Mouse (Mus musculus) forebrain, embryonic 16.5 days (tissue): ENCODE data around the gene St8sia6. TPM values are rescaled to one million over a fixed set of nuclear protein-coding genes. Genes with fewer than 3 reads are reported as not detected.

Source experiments
- ATAC-seq: fragments of 200-750 bp; cut with Nextera tagmentation; 2 replicates; pipeline ENCODE4 v1.8.0; 2017; ENCODE audit warnings: mild to moderate bottlenecking, moderate library complexity
- H3K27ac ChIP-seq: fragments of 300-500 bp; sonication (generic); 2 replicates; pipeline ENCODE4 v1.5.1; 2014; ENCODE audit warnings: low read length, control low read depth
- H3K27me3 ChIP-seq: fragments of 300-500 bp; sonication (generic); replicated peaks from 2 replicates; pipeline ENCODE4 v1.6.1; 2014; ENCODE audit warnings: low read length; ENCODE audit not compliant: control insufficient read depth, insufficient read depth
- H3K36me3 ChIP-seq: fragments of 300-500 bp; sonication (generic); 2 replicates; pipeline ENCODE4 v1.6.1; 2014; ENCODE audit not compliant: control insufficient read depth, insufficient read depth
- H3K4me1 ChIP-seq: fragments of 300-500 bp; sonication (generic); replicated peaks from 2 replicates; pipeline ENCODE4 v1.6.1; 2014; ENCODE audit warnings: low read length; ENCODE audit not compliant: control insufficient read depth, insufficient read depth
- H3K4me2 ChIP-seq: fragments of 300-500 bp; sonication (generic); 2 replicates; pipeline ENCODE4 v1.6.1; 2014; ENCODE audit warnings: mild to moderate bottlenecking, low read length, control low read depth
- H3K4me3 ChIP-seq: fragments of 300-500 bp; sonication (generic); replicated peaks from 2 replicates; pipeline ENCODE4 v1.5.1; 2014; ENCODE audit warnings: mild to moderate bottlenecking, low read length, control low read depth
- H3K9ac ChIP-seq: fragments of 300-500 bp; sonication (generic); replicated peaks from 2 replicates; pipeline ENCODE4 v1.6.1; 2014; ENCODE audit warnings: low read depth, low read length, control low read depth
- H3K9me3 ChIP-seq: fragments of 300-500 bp; sonication (generic); 2 replicates; pipeline ENCODE4 v1.6.1; 2016; ENCODE audit warnings: low read length; ENCODE audit not compliant: control insufficient read depth
- WGBS: fragments of 180-500 bp; shearing (Covaris S2); extraction: QIAGEN DNeasy Blood & Tissue Kit; methylation state at CpG from one replicate; pipeline ENCODE4 v1.1.7; 2014; 5-methylcytosine and 5-hydroxymethylcytosine counted together
- polyA plus RNA-seq: library from polyadenylated mRNA; unstranded; fragments of >200 nt; fragmentation: Nextera tagmentation; extraction: Ambion mirVana; gene quantifications from 2 replicates; pipeline ENCODE4 v1.2.1, GENCODE M21; 2015

St8sia6 gene
- polyA plus RNA-seq, 1 experiment from 2014 or later = 0.30 TPM

DNA sequence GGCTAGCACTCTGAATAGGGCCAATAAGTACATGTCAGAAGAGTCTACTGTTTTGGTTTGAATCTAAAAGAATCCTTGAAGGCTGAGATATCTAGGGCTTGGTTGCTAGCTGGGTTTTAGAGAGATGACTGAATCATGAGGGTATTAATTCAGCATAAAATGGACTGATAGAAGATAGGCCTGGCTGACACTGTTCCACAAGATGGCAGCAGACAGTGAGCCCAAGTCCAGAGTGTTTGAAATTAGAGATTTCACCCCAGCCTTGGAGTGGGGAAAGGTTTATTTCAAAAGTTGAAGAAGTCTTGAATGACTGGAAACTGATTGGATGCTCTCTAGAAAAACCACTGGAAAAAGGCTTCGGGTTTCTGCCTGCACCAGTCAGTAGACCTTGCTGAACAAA, 17.4 kb downstream of the St8sia6 start:
- Histone ChIP-seq H3K4me1 (no peaks in the 10 kb centered on the region), H3K9ac (no peak overlapping the region), H3K27ac (no peak overlapping the region), H3K9me3 (no peaks in the 10 kb centered on the region), H3K27me3 (no peaks in the 10 kb centered on the region), H3K4me3 (no peak overlapping the region), H3K4me2 (no peak overlapping the region), H3K36me3 (no peaks in the 10 kb centered on the region)
- no peak for ATAC-seq
- WGBS = 67% methylated on average over 1 of the region's 1 CpGs

DNA sequence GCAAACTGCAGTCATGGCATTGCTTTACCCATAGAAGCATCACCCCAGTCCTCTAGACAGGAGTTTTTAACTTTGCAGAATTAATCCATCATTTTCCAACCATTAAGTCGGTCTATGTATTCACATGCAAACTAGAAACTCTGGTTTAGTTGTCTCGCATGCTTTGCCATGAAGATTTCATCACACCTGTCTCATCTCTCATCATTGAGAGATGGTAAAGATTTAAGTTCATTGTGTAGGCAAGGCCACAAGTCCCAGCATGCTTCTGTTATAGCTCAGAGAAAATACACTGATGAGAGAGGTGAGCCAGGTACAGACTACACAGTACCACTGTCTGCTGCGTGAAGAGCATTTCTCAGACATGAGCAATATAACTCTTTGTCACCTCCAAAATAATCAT, 18.8 kb downstream of the St8sia6 start:
- H3K4me1 ChIP-seq = no peaks in the 10 kb centered on the region
- H3K9me3 ChIP-seq = no peaks in the 10 kb centered on the region
- H3K36me3 ChIP-seq = no peaks in the 10 kb centered on the region
- H3K27me3 ChIP-seq = no peaks in the 10 kb centered on the region
- no peak overlapping the region for H3K4me2 ChIP-seq
- no peak overlapping the region for H3K27ac ChIP-seq
- no peak overlapping the region for H3K4me3 ChIP-seq
- ATAC-seq = no peak
- no peak overlapping the region for H3K9ac ChIP-seq
- 95% methylated on average over 3 of the region's 3 CpGs for WGBS

DNA sequence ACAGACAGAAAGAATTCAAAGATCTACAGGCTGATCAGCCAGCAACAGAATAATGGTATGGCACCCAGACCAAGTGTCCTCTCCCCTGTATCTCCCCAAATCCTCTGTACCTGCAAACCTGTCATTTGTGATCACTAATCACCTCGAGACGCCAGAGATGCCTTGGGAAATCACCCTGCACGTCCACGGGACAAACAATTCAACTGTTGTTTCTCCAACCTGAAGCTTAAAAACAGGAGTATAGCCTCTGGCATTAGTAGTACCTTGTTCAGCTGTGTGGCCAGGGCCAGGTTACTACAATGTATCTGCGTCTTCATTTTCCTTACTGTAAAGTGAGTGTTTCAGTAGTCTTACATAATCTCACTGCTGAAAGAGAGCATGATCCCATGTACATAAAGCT, 25.3 kb downstream of the St8sia6 start:
- Histone ChIP-seq H3K4me2 (no peak overlapping the region), H3K4me3 (no peak overlapping the region), H3K9me3 (no peaks in the 10 kb centered on the region), H3K4me1 (no peaks in the 10 kb centered on the region), H3K9ac (no peak overlapping the region), H3K27ac (no peak overlapping the region), H3K36me3 (no peaks in the 10 kb centered on the region), H3K27me3 (no peaks in the 10 kb centered on the region)
- ATAC-seq = no peak
- 73% methylated on average over 5 of the region's 5 CpGs for WGBS

DNA sequence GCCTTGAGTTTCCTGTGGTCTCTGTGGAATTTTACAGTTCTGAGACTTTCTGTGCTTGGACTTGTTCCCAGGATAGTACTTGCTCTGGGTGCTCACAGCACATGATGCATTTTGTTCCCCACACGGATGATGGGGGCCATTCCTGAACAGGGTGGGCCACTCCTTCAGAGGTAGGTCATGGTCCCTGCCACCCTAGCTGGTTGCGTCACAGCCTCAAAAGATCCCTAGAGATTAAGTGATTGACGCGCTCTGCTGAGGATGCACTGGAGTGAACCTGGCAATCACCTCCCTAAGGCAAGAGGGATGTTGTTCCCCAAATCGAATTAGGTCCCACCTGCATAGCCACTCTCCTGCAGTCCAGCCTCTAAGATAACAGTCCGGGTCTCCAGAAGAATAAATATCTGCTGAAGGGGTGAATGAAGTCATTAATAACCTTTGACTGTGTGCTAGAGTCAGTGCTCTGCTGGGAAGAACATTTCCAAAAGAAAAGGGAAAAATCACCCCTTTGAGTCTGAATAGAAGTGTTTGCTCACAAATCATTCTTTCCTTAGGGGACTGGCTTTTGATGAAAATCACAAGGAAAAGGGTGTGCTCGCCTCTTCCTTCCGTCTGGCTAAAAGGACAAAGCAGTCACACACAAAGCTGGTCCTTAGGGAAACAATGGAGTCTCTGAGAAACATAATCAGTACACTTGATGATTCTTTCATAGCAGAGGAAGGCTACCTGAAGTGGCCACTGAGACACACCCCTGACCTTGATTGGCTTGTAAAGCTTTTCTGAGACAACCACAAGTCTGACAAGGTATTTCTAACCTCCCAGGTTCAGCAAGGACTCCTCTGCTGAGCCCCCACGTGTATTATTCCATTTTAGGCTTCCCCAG, 26.1 kb downstream of the St8sia6 start:
- Histone ChIP-seq H3K27ac (no peak overlapping the region), H3K9ac (no peak overlapping the region), H3K9me3 (no peaks in the 10 kb centered on the region), H3K27me3 (no peaks in the 10 kb centered on the region), H3K36me3 (no peaks in the 10 kb centered on the region), H3K4me2 (no peak overlapping the region), H3K4me1 (no peaks in the 10 kb centered on the region), H3K4me3 (no peak overlapping the region)
- no peak for ATAC-seq
- WGBS = 57% methylated on average over 9 of the region's 9 CpGs

DNA sequence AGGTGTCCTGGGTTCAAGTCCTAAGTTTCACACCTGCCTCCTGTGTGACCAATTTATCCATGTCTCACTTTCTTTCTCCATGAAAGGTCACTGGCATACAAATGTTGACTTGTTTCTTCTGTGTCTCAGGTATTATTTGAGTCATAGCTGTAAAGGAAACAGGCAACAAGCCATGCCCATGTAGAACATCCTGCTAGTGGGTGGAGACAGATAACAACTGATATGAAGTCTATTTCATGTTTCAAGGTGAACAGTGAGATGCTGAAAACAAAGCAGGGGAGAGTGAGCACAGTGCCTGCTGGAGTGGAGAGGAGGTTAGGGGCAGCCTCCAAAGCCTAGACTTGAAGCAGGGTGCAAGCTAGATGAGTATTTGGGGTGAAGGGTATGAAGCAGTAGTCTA, 33.5 kb downstream of the St8sia6 start:
- ATAC-seq = no peak
- H3K27ac ChIP-seq = no peak overlapping the region
- no peaks in the 10 kb centered on the region for H3K27me3 ChIP-seq
- H3K9ac ChIP-seq = no peak overlapping the region
- no peak overlapping the region for H3K4me3 ChIP-seq
- no peaks in the 10 kb centered on the region for H3K9me3 ChIP-seq
- no peaks in the 10 kb centered on the region for H3K4me1 ChIP-seq
- no peak overlapping the region for H3K4me2 ChIP-seq
- no peaks in the 10 kb centered on the region for H3K36me3 ChIP-seq

DNA sequence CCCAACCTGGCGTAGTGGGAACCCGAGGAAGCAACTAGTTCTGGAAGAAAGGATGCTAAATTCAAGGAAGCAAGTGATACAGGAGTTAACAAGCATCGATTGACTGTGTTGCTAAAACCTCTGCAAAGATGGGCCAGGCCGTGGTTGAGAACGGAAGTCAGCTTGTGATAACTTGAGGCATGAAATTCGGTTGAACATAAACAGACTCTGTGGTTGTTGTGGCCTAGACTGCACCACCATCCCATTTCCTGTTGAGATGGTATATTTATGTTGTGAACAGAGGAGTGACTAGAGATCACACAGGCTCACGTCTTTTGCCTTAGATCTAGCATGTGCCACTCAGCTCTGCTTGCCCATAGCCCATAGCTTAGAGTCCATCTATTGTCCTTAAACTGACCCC, 36.5 kb downstream of the St8sia6 start:
- Histone ChIP-seq H3K9me3 (no peaks in the 10 kb centered on the region), H3K36me3 (no peaks in the 10 kb centered on the region), H3K9ac (no peak overlapping the region), H3K4me3 (no peak overlapping the region), H3K27ac (no peak overlapping the region), H3K4me2 (no peak overlapping the region), H3K27me3 (no peaks in the 10 kb centered on the region), H3K4me1 (no peaks in the 10 kb centered on the region)
- ATAC-seq = no peak
- WGBS = 90% methylated on average over 7 of the region's 7 CpGs

DNA sequence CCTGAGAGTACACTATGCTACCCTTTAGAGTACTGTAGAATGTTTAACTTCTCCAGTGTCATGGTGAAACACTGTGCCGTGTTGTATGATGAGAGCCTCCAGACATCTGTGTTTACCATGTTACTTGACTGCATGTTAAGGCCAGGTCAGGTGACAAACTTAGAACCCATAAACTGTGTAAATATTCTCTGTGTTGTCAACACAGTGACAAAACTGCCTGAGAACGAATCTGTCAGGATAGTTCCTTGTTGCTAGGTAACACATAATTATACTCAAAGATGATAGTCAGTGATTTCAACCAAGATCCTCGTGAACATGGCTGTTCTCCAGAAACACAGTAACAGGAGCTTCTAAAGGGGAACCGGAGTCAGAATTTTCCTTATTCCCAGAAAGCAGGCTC, 38.1 kb downstream of the St8sia6 start:
- no peak overlapping the region for H3K4me2 ChIP-seq
- H3K9me3 ChIP-seq = no peaks in the 10 kb centered on the region
- H3K9ac ChIP-seq = no peak overlapping the region
- H3K27me3 ChIP-seq = no peaks in the 10 kb centered on the region
- no peak overlapping the region for H3K27ac ChIP-seq
- 56% methylated on average over 4 of the region's 4 CpGs for WGBS
- no peaks in the 10 kb centered on the region for H3K4me1 ChIP-seq
- peak; percentile 77 for ATAC-seq
- no peak overlapping the region for H3K4me3 ChIP-seq
- no peaks in the 10 kb centered on the region for H3K36me3 ChIP-seq

DNA sequence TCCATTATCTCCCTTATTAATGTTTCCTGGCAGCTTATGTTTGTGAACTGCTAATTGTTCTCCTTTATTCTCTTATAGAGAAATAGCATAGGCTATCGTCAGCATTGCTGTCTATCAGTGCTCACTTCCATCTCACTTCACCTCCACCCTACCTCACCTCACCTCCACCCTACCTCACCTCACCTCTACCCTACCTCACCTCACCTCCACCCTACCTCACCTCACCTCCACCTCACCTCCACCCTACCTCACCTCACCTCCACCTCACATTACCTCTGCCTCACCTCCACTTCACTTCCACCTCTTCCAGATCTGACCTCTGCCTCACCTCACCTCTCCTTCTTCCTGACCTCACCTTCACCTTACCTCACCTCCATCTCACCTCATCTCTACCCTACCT, 42.2 kb downstream of the St8sia6 start:
- Histone ChIP-seq H3K27ac (no peak overlapping the region), H3K4me3 (no peak overlapping the region), H3K4me1 (no peaks in the 10 kb centered on the region), H3K9me3 (no peaks in the 10 kb centered on the region), H3K4me2 (no peak overlapping the region), H3K27me3 (no peaks in the 10 kb centered on the region), H3K9ac (no peak overlapping the region), H3K36me3 (no peaks in the 10 kb centered on the region)
- 75% methylated on average over 1 of the region's 1 CpGs for WGBS
- no peak for ATAC-seq

DNA sequence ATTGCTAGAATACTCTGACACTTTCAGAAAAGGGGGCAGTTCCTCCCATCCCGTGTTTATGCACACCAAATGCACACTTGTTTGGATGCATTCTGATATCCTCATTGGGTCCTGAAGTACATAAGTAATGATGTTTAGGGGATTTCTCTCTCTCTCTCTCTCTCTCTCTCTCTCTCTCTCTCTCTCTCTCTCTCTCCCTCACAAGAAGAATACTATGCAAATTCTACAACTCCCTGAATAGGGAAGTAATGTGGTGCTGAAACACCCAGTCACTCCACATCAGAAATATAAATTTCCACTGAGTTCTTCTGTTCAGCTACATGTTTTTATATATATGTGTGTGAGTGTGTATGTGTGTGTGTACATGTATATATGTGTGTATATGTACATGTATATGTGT, 43.1 kb downstream of the St8sia6 start:
- WGBS = 76% methylated on average over 1 of the region's 1 CpGs
- no peaks in the 10 kb centered on the region for H3K4me1 ChIP-seq
- no peaks in the 10 kb centered on the region for H3K9me3 ChIP-seq
- H3K4me3 ChIP-seq = no peak overlapping the region
- no peaks in the 10 kb centered on the region for H3K36me3 ChIP-seq
- no peaks in the 10 kb centered on the region for H3K27me3 ChIP-seq
- H3K4me2 ChIP-seq = no peak overlapping the region
- ATAC-seq = no peak
- H3K9ac ChIP-seq = no peak overlapping the region
- H3K27ac ChIP-seq = no peak overlapping the region

DNA sequence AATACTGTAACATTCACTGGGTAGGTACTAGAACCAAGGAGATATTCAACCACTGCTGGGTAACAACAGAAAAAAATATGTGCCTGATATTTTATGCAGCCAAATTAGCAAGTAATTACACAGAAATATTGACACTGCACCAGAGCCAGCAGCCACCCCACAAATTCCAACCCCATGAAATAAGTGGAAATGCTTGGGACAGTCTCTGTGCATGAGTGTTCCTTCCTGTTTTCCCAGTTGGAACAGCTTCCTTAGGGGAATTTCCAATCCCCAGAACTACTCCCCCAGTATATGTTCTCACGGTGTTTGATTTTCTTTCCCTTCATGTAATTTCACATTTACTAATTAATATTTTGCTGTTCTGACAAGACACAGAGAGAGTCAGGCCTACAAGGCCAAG, 43.8 kb downstream of the St8sia6 start:
- no peaks in the 10 kb centered on the region for H3K36me3 ChIP-seq
- WGBS = 66% methylated on average over 1 of the region's 1 CpGs

More for the DNA sequence above, 43.8 kb downstream of the St8sia6 start:
- ATAC-seq = 0 out of 2 replicates have a peak, but pooled peaks have one; percentile 12
- Histone ChIP-seq H3K9ac (no peak overlapping the region), H3K9me3 (no peaks in the 10 kb centered on the region), H3K4me2 (no peak overlapping the region), H3K27ac (no peak overlapping the region), H3K4me1 (no peaks in the 10 kb centered on the region), H3K4me3 (no peak overlapping the region), H3K27me3 (no peaks in the 10 kb centered on the region)
